ENCODE assay signal across 17 mouse cellular contexts in genomic region chr1:129600933-129601332, GRCm38 (mm10).
"Had no signal": no experiment of that assay in that cellular context is flagged by ENCODE, and none has a peak within 500 bp of the region (broad histone marks: within the 10 kb centered on the region; RNA-seq: fewer than 3 reads in every experiment).

No protein-coding gene starts in this region.

- H3K27me3 ChIP-seq: lung, embryonic 15.5 days; midbrain, embryonic 13.5 days; midbrain, embryonic 15.5 days; neural tube, embryonic 12.5 days; stomach, embryonic 15.5 days had no signal

- H3K27ac ChIP-seq: lung, embryonic 15.5 days; macrophage; midbrain, embryonic 13.5 days; midbrain, embryonic 15.5 days; neural tube, embryonic 12.5 days; stomach, embryonic 15.5 days; stomach, postnatal 0 days had no signal

- H3K4me1 ChIP-seq: lung, embryonic 15.5 days; megakaryocyte, embryonic 14.5 days; midbrain, embryonic 13.5 days; midbrain, embryonic 15.5 days; neural tube, embryonic 12.5 days; stomach, embryonic 15.5 days had no signal

- H3K9me3 ChIP-seq: lung, embryonic 15.5 days; midbrain, embryonic 13.5 days; midbrain, embryonic 15.5 days; neural tube, embryonic 12.5 days; stomach, embryonic 15.5 days had no signal

- H3K36me3 ChIP-seq: lung, embryonic 15.5 days; midbrain, embryonic 13.5 days; midbrain, embryonic 15.5 days; neural tube, embryonic 12.5 days; stomach, embryonic 15.5 days had no signal

- H3K9ac ChIP-seq: lung, embryonic 15.5 days; midbrain, embryonic 13.5 days; midbrain, embryonic 15.5 days; neural tube, embryonic 12.5 days; stomach, embryonic 15.5 days had no signal

- H3K4me3 ChIP-seq: lung, embryonic 15.5 days; megakaryocyte, embryonic 14.5 days; midbrain, embryonic 13.5 days; midbrain, embryonic 15.5 days; neural tube, embryonic 12.5 days; stomach, embryonic 15.5 days had no signal

- ATAC-seq: lung, postnatal 0 days; midbrain, embryonic 13.5 days; midbrain, embryonic 15.5 days had no signal

- DNase-seq: lung, adult 2 months; lung, postnatal 14 days; lung, postnatal 36 days; right cerebral cortex, postnatal 14 days; thymus, adult 2 months; thymus, postnatal 25 days; thymus, postnatal 4 days had no signal

- H3K4me2 ChIP-seq: lung, embryonic 15.5 days; midbrain, embryonic 11.5 days; midbrain, embryonic 13.5 days; midbrain, embryonic 15.5 days; neural tube, embryonic 12.5 days; stomach, embryonic 15.5 days had no signal
